Mouse (Mus musculus): ENCODE data around the gene Itga9.
A peak's percentile ranks its signal among the peaks of the same experiment; 100 is the strongest.

Gene Itga9

DNA sequence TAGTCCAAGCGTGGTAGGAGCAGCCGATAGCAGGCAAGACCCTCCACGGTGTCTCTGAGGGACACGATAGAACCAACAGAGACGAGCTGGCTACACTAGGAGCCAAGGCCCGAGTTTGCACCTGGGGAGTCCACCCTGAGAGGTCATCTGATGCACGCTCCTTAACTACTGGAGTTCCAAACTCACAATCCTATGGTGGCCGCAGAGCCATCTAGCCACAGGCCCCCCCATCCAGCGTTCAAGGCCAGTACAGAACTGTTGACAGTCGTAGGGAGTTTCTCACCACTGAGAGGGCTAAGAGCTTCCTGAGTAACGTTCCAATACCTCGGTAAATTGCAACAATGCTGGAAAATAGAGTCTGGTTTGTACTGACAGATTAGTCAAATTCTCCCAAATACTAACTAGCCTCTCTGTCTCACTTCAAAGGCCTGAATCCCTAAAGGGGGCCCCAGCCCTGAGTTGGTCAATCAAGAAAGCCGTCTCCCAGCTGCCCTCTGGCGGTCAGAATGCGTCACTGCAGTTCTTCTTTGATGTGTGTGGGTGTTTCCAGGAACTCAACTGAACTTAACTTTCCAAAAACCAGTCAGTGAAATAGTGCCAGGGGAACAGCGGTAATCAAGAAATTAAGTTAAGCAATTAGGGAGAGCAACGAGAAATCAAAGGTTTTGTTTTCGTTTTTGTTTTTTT lies 301.6 kb downstream of the Itga9 start:
- DNase-seq (ENCODE audit: low read depth in 2 of 2, low spot score in 2 of 2): peak; percentile 43 to 60

DNA sequence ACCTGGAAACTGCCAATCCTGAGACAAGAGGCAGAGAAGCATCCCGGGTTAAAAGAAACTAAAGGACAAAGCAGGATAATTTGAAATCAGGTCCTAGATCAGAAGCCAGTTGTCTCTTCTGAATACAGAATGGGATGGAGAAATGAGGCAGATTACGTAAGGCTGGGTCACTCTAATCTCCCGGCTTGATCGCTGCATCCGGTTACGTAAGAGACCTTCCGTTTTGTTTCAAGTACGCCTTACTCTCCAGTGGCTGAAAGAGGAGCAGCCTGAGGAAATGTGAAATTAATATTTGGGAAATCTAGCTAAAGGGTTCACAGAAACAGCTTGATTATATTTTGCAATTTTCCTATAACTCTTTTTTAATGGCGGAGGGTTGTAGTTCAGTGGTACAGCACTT lies 306.6 kb downstream of the Itga9 start:
- DNase-seq (ENCODE audit: low read depth in 2 of 2, low spot score in 2 of 2): no peak

GRCm38 (mm10) chr9:118913613-118914012 lies 307.1 kb downstream of the Itga9 start:
- no peak for DNase-seq (ENCODE audit: low read depth in 2 of 2, low spot score in 2 of 2)

- DNase-seq (ENCODE audit: low read depth in 2 of 2, low spot score in 2 of 2): no peak
These were observed 308.1 kb downstream of the Itga9 start for GRCm38 (mm10) chr9:118914589-118914988.

GRCm38 (mm10) chr9:118915290-118915689 lies 308.8 kb downstream of the Itga9 start:
- peak in 1 of 2 experiments; percentile 14 for DNase-seq (ENCODE audit: low read depth in 2 of 2, low spot score in 2 of 2)

GRCm38 (mm10) chr9:118919672-118920186 lies 313.2 kb downstream of the Itga9 start:
- DNase-seq (ENCODE audit: low read depth in 2 of 2, low spot score in 2 of 2): no peak

- peak; percentile 27 to 46 for DNase-seq (ENCODE audit: low read depth in 2 of 2, low spot score in 2 of 2)
These were observed 314.5 kb downstream of the Itga9 start for GRCm38 (mm10) chr9:118920798-118921515.

DNA sequence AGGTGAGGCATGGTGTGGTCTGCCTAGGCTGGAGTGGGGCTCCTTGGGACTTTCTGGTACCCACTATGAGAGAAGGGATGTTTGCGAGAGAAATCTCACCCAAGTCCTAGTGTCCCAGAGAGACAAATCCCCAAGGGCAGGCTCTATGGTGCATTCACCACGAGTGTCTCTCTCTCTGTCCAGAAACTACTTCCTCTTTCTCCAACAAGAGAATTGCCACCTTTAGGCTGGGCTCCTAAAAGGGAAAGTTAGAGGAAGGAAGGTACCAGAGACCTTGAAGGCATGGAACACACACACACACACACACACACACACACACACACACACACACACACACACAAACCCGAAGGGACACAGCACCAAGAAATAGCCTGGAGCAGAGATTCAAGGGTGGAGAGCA lies 315.4 kb downstream of the Itga9 start:
- DNase-seq (ENCODE audit: low read depth in 2 of 2, low spot score in 2 of 2): no peak

- DNase-seq (ENCODE audit: low read depth in 2 of 2, low spot score in 2 of 2): no peak
These were observed 318.1 kb downstream of the Itga9 start for GRCm38 (mm10) chr9:118924554-118925085.

- peak; percentile 80 to 91 for DNase-seq (ENCODE audit: low read depth in 2 of 2, low spot score in 2 of 2)
These were observed 319.0 kb downstream of the Itga9 start for GRCm38 (mm10) chr9:118925286-118926110.

DNA sequence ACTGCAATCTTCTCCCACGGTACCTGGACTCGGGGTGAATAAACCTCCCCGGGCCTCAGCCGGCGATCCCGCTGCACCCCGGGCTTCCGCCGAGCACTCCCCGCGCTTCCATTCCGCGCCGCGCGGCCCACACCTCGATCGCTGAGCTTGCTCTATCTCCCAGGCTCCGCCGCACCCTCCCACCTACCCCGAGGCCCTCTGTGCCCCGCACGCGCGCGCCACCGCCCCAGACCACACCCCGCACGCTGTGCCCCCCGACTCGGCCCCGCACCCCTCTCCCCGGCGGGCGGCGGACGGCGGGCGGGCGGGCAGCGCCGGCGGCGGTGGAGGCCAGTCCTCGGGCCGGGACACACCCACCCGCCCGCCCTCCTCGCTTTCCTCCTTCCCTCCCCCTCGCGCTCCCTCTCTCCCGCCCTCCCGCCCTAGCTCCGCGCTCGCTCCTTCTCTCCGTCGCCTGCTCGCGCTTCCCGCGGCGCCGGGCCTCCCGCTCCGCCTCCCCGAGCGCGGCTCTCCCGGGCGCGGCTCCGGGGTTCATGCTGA lies 319.7 kb downstream of the Itga9 start, which contains the start of gene Ctdspl:
Ctdspl (plus strand) TSS at position 343 of the 540 bp plus-strand sequence.
- peak; percentile 10 to 21 for DNase-seq (ENCODE audit: low read depth in 2 of 2, low spot score in 2 of 2)

DNA sequence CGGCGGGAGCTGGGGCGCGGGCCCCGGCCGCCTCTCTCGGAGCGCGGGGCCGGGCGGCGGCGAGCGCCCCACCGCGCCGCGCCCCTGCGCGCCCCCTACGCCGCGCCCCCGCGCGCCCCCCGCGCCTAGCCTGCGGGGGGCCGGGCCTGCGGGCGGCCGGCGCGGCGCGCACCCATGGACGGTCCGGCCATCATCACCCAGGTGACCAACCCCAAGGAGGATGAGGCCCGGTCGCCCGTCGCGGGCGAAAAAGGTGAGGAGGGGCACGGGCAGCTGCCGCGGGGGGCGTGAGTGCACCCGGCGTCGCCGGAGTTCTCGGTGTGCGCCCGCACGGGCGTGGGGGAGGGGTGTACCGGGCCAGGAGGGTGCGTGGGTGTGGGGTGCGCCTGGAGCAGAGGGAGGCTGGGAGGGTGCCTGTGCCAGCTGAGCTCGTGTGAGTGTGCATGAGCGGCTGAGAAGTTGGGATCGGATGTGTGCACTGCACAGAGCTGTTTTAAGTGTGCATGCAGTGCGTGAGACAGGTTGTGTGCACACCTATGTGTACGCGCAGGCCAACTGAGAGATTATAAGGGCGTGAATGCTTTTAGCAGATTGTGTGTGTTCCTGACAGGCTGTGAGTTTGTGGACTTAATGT lies 320.3 kb downstream of the Itga9 start:
- peak in 1 of 2 experiments; percentile 14 for DNase-seq (ENCODE audit: low read depth in 2 of 2, low spot score in 2 of 2)

DNA sequence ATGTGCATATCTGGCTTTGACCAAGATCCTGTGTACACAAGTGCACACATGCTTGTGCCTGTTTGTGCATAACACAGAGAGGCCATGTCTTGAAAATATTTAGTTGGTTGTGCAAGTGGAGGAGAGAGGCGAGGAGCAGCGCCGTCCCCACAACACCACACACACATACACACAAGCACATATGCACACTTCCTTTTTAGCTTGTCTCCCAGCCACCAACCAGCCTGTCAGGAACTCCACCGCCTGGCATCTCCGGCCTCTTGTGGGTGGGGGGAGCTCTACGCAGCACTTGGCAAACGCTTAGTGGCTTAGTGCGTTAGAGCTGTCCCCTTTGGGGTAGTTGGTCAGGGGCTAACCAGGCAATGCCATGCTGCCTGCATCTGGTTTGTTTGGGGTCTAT lies 321.0 kb downstream of the Itga9 start:
- DNase-seq (ENCODE audit: low read depth in 2 of 2, low spot score in 2 of 2): no peak

GRCm38 (mm10) chr9:118928007-118928406 lies 321.5 kb downstream of the Itga9 start:
- DNase-seq (ENCODE audit: low read depth in 2 of 2, low spot score in 2 of 2): no peak

DNA sequence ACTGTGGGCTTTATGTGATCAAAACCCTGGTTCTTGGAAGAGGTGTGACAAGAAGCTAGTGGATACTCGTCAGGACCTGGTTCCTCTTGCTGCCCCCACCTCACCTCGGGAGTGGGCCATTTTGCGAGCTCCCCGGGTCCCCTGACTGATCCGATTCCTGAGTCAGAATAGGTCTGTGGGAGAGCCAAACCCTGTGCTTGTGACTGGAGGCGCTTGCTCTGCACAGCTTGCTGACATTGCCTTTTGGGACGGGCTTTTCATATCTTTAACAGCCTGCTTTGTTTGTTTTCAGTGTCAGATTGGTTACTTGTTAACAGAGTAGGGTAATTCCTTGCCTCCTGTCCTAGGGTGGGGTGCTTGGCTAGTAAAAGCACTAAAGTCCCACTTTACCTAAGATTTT lies 322.2 kb downstream of the Itga9 start:
- no peak for DNase-seq (ENCODE audit: low read depth in 2 of 2, low spot score in 2 of 2)

DNA sequence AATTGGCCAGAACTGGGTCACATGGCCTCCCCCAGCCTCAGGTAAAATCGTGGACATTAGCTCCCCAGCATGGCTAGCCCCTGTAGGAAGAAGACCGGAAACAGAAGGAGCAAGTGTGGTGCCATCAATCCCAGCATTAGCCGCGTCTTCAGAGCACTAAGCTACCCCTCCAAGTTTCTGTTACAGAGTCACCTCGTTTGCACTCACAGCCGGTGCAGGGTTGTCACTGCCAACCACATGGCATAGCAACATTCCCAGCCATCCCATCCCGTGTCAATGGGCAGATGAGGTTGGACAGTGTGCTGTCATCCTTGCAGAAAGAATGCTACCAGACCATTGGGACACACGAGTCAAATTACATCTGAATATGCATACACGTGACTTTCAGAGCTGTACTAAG lies 324.1 kb downstream of the Itga9 start:
- no peak for DNase-seq (ENCODE audit: low read depth in 2 of 2, low spot score in 2 of 2)

GRCm38 (mm10) chr9:118933800-118934199 lies 327.3 kb downstream of the Itga9 start:
- no peak for DNase-seq (ENCODE audit: low read depth in 2 of 2, low spot score in 2 of 2)

- no peak for DNase-seq (ENCODE audit: low read depth in 2 of 2, low spot score in 2 of 2)
These were observed 327.8 kb downstream of the Itga9 start for GRCm38 (mm10) chr9:118934319-118934718.

DNA sequence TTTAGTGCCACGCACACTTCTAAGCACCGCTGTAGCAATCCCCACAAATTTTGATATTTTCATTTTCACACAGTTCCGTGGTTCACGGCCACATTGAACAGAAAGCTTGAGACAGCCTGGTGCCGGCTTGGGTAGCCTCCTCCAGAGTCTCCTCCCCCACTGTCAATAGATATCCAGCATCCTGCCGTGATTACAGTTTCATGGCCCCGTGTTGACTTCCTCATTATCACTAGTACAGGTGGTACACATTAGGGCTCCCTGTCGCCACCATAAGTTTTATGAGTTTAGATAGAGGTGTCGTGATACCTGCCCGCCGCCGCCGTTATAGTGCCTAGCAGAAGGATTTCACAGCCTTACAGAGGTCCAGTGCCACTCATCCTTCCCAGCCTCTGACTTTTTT lies 328.6 kb downstream of the Itga9 start:
- no peak for DNase-seq (ENCODE audit: low read depth in 2 of 2, low spot score in 2 of 2)

DNA sequence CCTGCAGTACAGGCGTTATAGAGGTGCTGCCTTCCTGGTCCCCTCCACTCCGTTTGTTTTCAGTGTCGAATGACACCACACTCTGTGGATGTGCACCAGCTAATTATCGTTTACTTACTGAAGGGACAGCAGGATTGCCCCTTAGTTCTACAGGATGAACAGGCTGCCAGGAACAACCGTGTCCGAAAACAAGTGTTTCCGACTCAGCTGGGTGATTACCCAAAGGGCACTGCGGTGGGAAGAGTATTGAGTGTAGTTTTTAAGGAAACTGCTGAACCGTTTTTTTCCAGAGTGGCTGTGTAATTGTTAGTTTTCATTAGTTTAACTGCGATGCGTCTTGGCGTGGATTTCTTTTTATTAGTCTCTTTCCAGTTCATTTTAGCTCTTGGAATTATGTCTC lies 329.6 kb downstream of the Itga9 start:
- DNase-seq (ENCODE audit: low read depth in 2 of 2, low spot score in 2 of 2): no peak
